Mouse (Mus musculus) stomach, postnatal 0 days (tissue): Measurements from ENCODE around the gene Tmem161a.

Experiments
- CTCF ChIP-seq: IDR thresholded peaks from 2 replicates; pipeline ENCODE4 v1.5.1; 2016; ENCODE audit warnings: antibody characterized with exemption, low read depth, mild to moderate bottlenecking, moderate library complexity
- EP300 ChIP-seq: optimal IDR thresholded peaks from 2 replicates; pipeline ENCODE3; 2016; ENCODE audit warnings: antibody characterized with exemption

DNA sequence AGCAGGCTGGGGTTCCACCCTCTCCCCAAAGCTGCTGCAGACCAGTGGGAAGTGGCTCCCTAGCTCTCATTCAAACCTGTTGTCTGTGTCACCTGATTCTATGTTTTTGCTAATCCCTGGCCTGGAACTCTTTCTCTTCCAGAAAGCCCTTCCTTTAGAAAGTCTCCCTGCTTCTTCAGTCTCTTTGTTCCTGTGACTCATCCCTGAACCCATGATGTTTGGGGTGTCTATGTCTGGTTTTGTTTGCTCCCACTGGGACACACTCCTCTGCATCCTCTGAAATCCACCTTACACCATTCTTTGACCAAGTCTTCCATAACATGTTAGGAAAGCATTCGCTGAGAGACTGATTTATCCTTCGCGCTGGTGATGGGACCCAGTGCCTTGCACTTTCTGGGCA lies 42.1 kb upstream of the Tmem161a start:
- TF ChIP-seq CTCF (no peak), EP300 (no peak)
